In genomic region chr11:61714346-61715117, GRCm38 (mm10) we compare ENCODE assay signal across 7 mouse cellular contexts. TPM values are rescaled to one million over a fixed set of nuclear protein-coding genes. Genes with fewer than 3 reads are reported as not detected.
DNase-seq lines count a peak whose midpoint lies in the region; ATAC-seq and TF ChIP-seq lines count a peak whose summit lies in the region.

No protein-coding gene starts in this region.

- TF ChIP-seq CTCF in small intestine, adult 2 months (IDR thresholded peaks at IDR 0.05; ENCODE audit: extremely low read depth, insufficient read length, insufficient replicate concordance, low read depth, low read length), result peak; percentile 86; the same call in 1 of the 2 replicates

- no peaks in the 10 kb centered on the region for H3K4me1 ChIP-seq in intestine, embryonic 15.5 days (replicated peaks)
- H3K4me1 ChIP-seq in small intestine, adult 2 months (ENCODE audit: control insufficient read depth, insufficient read depth, insufficient read length, low read length), result no peaks in the 10 kb centered on the region

- 46% methylated on average over 11 of the region's 11 CpGs for WGBS in intestine, embryonic 15.5 days
- 44% methylated on average over 11 of the region's 11 CpGs for WGBS in small intestine, adult 2 months

- no peaks in the 10 kb centered on the region for H3K27me3 ChIP-seq in intestine, embryonic 15.5 days (replicated peaks)
- no peaks in the 10 kb centered on the region for H3K27me3 ChIP-seq in small intestine, adult 2 months (ENCODE audit: control insufficient read depth, insufficient read depth, low read length)

- H3K4me3 ChIP-seq in intestine, embryonic 15.5 days (replicated peaks), result no peak overlapping the region
- H3K4me3 ChIP-seq in small intestine, adult 2 months (ENCODE audit: low read depth, low read length), result no peak overlapping the region

- no peak overlapping the region for H3K27ac ChIP-seq in intestine, embryonic 15.5 days
- no peak overlapping the region for H3K27ac ChIP-seq in small intestine, adult 2 months (ENCODE audit: insufficient read depth, low read depth, low read length)

- H3K4me2 ChIP-seq in intestine, embryonic 15.5 days (replicated peaks), result no peak overlapping the region

- TF ChIP-seq POLR2A in small intestine, adult 2 months (IDR thresholded peaks at IDR 0.05; ENCODE audit: low read depth, low read length), result no peak

- H3K9me3 ChIP-seq in intestine, embryonic 15.5 days, result no peaks in the 10 kb centered on the region

- H3K36me3 ChIP-seq in intestine, embryonic 15.5 days, result no peaks in the 10 kb centered on the region
- no peaks in the 10 kb centered on the region for H3K36me3 ChIP-seq in small intestine, adult 2 months (ENCODE audit: control insufficient read depth, insufficient read depth, low read length)

- peak; percentile 80 for DNase-seq in adrenal gland, adult 2 months
- peak; percentile 89 for DNase-seq in embryo, embryonic 11 days
- DNase-seq in gastrocnemius, postnatal 25 days, result peak; percentile 56
- peak; percentile 70 to 80 for DNase-seq in left cerebral cortex, postnatal 10 days (ENCODE audit: extremely low spot score in 1 of 2, low spot score in 2 of 2)
- peak; percentile 87 for DNase-seq in mesoderm, embryonic 11.5 days (ENCODE audit: low read depth, low spot score)

- ATAC-seq in intestine, embryonic 15.5 days, result peak; percentile 86

- intact Hi-C loops in left cerebral cortex, postnatal 10 days (cut with DNase I), result loop anchor here (2.0 to 10.0 kb wide), 6 partner anchors 47 to 610 kb away; no protein-coding TSS in a partner anchor

- no peak overlapping the region for H3K9ac ChIP-seq in intestine, embryonic 15.5 days

RNA-seq across cellular contexts. Expression of gene Slc5a10, which starts 6.1 kb away (rescaled TPM):
- under 1 TPM; 0.14 to 0.24 TPM for total RNA-seq in adrenal gland, adult 2 months (2021)
- 0.07 and 0.10 TPM in 2 replicates for polyA plus RNA-seq in adrenal gland, adult 2 months (2012; rRNA removed)
- not detected for total RNA-seq in gastrocnemius, postnatal 25 days (2021)
- polyA plus RNA-seq in intestine, embryonic 15.5 days (2015; fragmentation: Nextera tagmentation; extraction: Ambion mirVana), result 0.13 TPM in 1 of 2 replicates, not detected in the other
- total RNA-seq in left cerebral cortex, postnatal 10 days (2021), result not detected
- not detected in 2 replicates for polyA plus RNA-seq in small intestine, adult 2 months (2012; rRNA removed)

RNA-seq across cellular contexts. Expression of gene Fam83g, which starts 30.6 kb away (rescaled TPM):
- 1 to 10 TPM in 1 of 2 experiments, under 1 TPM in 1; 0.78 to 2.7 TPM for total RNA-seq in adrenal gland, adult 2 months (2021)
- polyA plus RNA-seq in adrenal gland, adult 2 months (2012; rRNA removed), result 1.7 and 2.1 TPM in 2 replicates
- total RNA-seq in gastrocnemius, postnatal 25 days (2021), result under 1 TPM; 0.10 to 0.29 TPM
- polyA plus RNA-seq in intestine, embryonic 15.5 days (2015; fragmentation: Nextera tagmentation; extraction: Ambion mirVana), result 7.4 and 7.9 TPM in 2 replicates
- under 1 TPM; 0.06 to 0.09 TPM for total RNA-seq in left cerebral cortex, postnatal 10 days (2021)
- 15.8 and 33.8 TPM in 2 replicates for polyA plus RNA-seq in small intestine, adult 2 months (2012; rRNA removed)

RNA-seq across cellular contexts. Expression of gene Prpsap2, which starts 47.4 kb away (rescaled TPM):
- total RNA-seq in adrenal gland, adult 2 months (2021), result 10 to 100 TPM; 29.3 to 35.4 TPM
- 6.6 and 7.6 TPM in 2 replicates for polyA plus RNA-seq in adrenal gland, adult 2 months (2012; rRNA removed)
- 1 to 10 TPM; 3.6 to 4.2 TPM for total RNA-seq in gastrocnemius, postnatal 25 days (2021)
- polyA plus RNA-seq in intestine, embryonic 15.5 days (2015; fragmentation: Nextera tagmentation; extraction: Ambion mirVana), result 27.1 and 27.5 TPM in 2 replicates
- 10 to 100 TPM; 34.0 to 38.9 TPM for total RNA-seq in left cerebral cortex, postnatal 10 days (2021)
- polyA plus RNA-seq in small intestine, adult 2 months (2012; rRNA removed), result 3.0 and 6.4 TPM in 2 replicates

Comparison
In these comparisons a context has a peak if more than half of its experiments do, and no peak if none do; other contexts are left out.
1. RNA of gene Prpsap2, which starts 47.4 kb away (total RNA-seq): 34.0 to 38.9 TPM in left cerebral cortex, postnatal 10 days and 29.3 to 35.4 TPM in adrenal gland, adult 2 months; 3.6 to 4.2 TPM in gastrocnemius, postnatal 25 days; every median in the first group is over 4 times any median in the second.
2. Peak in every context shown above with its lines, with median percentiles within 50 percentile points of each other: DNase-seq.